Mouse (Mus musculus): Measurements from ENCODE around the gene Adcy10. TPM values are rescaled to one million over a fixed set of nuclear protein-coding genes. Genes with fewer than 3 reads are reported as not detected.

The Adcy10 gene
- polyA plus RNA-seq, 1 experiment from 2014 or later, result 0.20 TPM

DNA sequence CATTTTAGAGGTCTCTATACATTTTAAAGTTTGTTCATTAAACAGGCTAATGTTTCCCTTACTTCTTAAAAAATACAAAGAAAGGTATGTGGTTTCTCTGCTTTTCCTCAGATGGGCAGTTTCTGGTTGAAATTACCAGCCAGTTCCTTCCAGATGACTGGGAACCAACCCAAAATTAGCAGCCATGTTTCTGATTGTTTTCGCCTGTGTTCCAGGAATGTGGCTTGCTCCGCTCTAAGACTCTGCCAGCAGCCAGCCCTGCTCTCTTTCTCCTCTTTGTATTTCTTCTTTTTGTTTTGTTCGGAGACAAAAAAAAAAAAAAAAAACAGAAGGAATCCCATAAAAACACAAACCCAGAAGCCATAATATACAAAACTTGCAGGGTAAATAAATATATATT is 13.9 kb downstream of the Adcy10 start:
- no peak overlapping the region for H3K9ac ChIP-seq (ENCODE audit: low read length)
- no peak overlapping the region for H3K4me2 ChIP-seq (ENCODE audit: low read length)
- H3K4me3 ChIP-seq (ENCODE audit: low read depth, low read length), result no peak overlapping the region
- WGBS, result 65% methylated on average over 3 of the region's 3 CpGs
- H3K36me3 ChIP-seq (ENCODE audit: control insufficient read depth, insufficient read depth, low read length), result no peaks in the 10 kb centered on the region
- no peak for DNase-seq (ENCODE audit: low spot score)
- H3K9me3 ChIP-seq (ENCODE audit: control insufficient read depth, low read length), result no peaks in the 10 kb centered on the region
- H3K27ac ChIP-seq (ENCODE audit: low read depth), result no peak overlapping the region
- no peaks in the 10 kb centered on the region for H3K4me1 ChIP-seq (replicated peaks; ENCODE audit: control insufficient read depth, insufficient read depth, low read length)
- H3K27me3 ChIP-seq (replicated peaks; ENCODE audit: control insufficient read depth, insufficient read depth, low read length), result no peaks in the 10 kb centered on the region
- ATAC-seq (replicated peaks; ENCODE audit: low FRiP score, low TSS enrichment, low read depth), result no peak

DNA sequence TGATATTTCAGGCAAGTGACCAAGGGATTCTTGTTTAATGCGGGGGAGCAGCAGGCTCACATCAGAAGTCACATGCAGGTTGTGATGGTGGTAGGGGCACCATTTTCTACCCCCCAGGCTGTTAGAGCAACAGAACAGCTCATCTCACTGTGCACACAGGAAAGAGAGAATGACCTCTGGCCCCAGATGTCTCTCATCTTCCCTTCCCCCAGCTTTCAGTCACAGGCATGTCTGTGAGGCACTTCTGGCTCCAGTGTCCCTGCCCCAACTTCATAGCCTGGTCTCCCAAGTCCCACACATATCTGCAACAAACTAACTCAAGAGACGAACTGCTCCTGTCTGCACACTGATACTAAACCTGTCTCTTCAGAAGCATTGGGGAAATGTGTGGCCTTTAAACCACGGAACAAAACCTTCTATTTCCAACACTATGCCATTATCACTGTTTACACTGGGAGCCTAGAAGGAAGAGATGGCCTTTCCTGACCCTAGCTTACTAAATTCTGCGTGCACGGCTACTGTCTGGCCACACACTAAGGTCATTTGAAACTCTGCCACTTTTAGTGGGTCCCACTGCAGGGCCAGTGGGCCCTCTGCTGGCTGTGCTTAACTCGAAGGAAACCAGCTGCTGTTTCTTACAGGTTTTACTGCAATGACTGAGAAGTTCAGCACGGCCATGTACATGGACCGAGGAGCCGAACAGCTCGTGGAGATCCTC is 18.5 kb downstream of the Adcy10 start:
- no peaks in the 10 kb centered on the region for H3K9me3 ChIP-seq (ENCODE audit: control insufficient read depth, low read length)
- ATAC-seq (replicated peaks; ENCODE audit: low FRiP score, low TSS enrichment, low read depth) (0 out of 2 replicates have a peak, but pooled peaks have one; percentile 27), DNase-seq (ENCODE audit: low spot score) (no peak)
- H3K9ac ChIP-seq (ENCODE audit: low read length), result no peak overlapping the region
- no peak overlapping the region for H3K27ac ChIP-seq (ENCODE audit: low read depth)
- H3K36me3 ChIP-seq (ENCODE audit: control insufficient read depth, insufficient read depth, low read length), result no peaks in the 10 kb centered on the region
- H3K4me3 ChIP-seq (ENCODE audit: low read depth, low read length), result no peak overlapping the region
- WGBS, result 19% methylated on average over 10 of the region's 10 CpGs
- H3K4me1 ChIP-seq (replicated peaks; ENCODE audit: control insufficient read depth, insufficient read depth, low read length), result no peaks in the 10 kb centered on the region
- no peak overlapping the region for H3K4me2 ChIP-seq (ENCODE audit: low read length)
- H3K27me3 ChIP-seq (replicated peaks; ENCODE audit: control insufficient read depth, insufficient read depth, low read length), result no peaks in the 10 kb centered on the region

DNA sequence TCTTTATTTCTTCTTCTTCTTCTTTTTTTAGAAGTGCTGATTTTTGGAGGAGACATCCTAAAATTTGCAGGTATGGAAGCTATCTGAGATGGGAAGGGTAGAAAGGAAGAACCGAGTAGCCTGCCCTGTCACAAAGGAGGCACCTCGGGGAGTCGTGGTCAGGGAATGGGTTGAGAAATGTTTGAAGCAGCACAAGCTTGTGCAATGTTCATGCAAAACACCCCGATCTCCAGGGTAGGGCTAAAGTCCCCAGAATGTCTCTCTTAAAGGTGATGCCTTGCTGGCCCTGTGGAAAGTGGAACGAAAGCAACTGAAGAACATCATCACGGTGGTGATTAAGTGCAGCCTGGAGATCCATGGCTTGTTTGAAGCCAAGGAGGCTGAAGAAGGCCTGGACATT is 21.3 kb downstream of the Adcy10 start:
- Histone ChIP-seq H3K4me1 (replicated peaks; ENCODE audit: control insufficient read depth, insufficient read depth, low read length) (no peaks in the 10 kb centered on the region), H3K9me3 (ENCODE audit: control insufficient read depth, low read length) (no peaks in the 10 kb centered on the region), H3K36me3 (ENCODE audit: control insufficient read depth, insufficient read depth, low read length) (no peaks in the 10 kb centered on the region), H3K4me3 (ENCODE audit: low read depth, low read length) (no peak overlapping the region), H3K4me2 (ENCODE audit: low read length) (no peak overlapping the region), H3K27me3 (replicated peaks; ENCODE audit: control insufficient read depth, insufficient read depth, low read length) (no peaks in the 10 kb centered on the region), H3K9ac (ENCODE audit: low read length) (no peak overlapping the region), H3K27ac (ENCODE audit: low read depth) (no peak overlapping the region)
- WGBS, result 89% methylated on average over 6 of the region's 6 CpGs
- ATAC-seq (replicated peaks; ENCODE audit: low FRiP score, low TSS enrichment, low read depth) (no peak), DNase-seq (ENCODE audit: low spot score) (no peak)

DNA sequence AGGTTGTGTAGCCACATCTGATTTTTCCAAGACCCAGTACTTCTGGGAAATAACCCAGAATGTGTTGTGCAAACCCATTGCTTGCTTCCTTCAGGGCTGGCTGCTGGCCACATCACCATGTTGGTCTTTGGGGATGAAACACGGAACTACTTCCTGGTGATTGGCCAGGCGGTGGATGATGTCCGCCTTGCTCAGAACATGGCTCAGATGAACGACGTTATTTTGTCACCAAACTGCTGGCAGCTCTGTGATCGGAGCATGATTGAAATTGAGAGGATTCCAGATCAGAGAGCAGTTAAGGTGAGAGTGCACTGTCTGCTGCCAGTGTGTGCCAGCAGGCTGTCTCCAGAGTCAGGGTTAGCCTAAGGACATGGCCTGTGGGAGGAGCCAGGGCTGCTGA is 25.2 kb downstream of the Adcy10 start:
- no peak overlapping the region for H3K4me3 ChIP-seq (ENCODE audit: low read depth, low read length)
- no peaks in the 10 kb centered on the region for H3K4me1 ChIP-seq (replicated peaks; ENCODE audit: control insufficient read depth, insufficient read depth, low read length)
- H3K27ac ChIP-seq (ENCODE audit: low read depth), result no peak overlapping the region
- H3K27me3 ChIP-seq (replicated peaks; ENCODE audit: control insufficient read depth, insufficient read depth, low read length), result no peaks in the 10 kb centered on the region
- ATAC-seq (replicated peaks; ENCODE audit: low FRiP score, low TSS enrichment, low read depth) (no peak), DNase-seq (ENCODE audit: low spot score) (no peak)
- no peaks in the 10 kb centered on the region for H3K9me3 ChIP-seq (ENCODE audit: control insufficient read depth, low read length)
- no peak overlapping the region for H3K9ac ChIP-seq (ENCODE audit: low read length)
- no peak overlapping the region for H3K4me2 ChIP-seq (ENCODE audit: low read length)
- H3K36me3 ChIP-seq (ENCODE audit: control insufficient read depth, insufficient read depth, low read length), result no peaks in the 10 kb centered on the region
- 84% methylated on average over 6 of the region's 6 CpGs for WGBS

DNA sequence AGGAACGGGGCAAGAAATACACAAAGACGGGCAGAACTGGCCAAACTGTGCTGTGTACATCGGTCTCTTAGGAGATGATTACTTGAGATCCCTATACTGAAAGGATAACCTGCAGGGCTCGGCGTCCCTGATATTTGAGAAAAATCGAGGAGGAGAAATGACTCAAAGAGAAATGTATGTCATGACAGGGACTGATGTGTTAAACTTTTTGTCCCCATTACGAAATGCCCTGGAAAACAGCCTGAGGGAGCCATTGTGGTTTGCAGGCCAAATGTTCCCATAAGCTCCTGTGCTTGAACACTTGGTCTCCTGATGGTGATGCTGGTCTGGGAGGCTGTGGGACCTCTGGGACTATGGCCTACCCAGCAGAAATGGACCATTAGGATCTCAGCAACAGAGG is 35.7 kb downstream of the Adcy10 start:
- no peak for DNase-seq (ENCODE audit: low spot score)
- ATAC-seq (replicated peaks; ENCODE audit: low FRiP score, low TSS enrichment, low read depth), result no peak
- Histone ChIP-seq H3K4me1 (replicated peaks; ENCODE audit: control insufficient read depth, insufficient read depth, low read length) (no peaks in the 10 kb centered on the region), H3K9ac (ENCODE audit: low read length) (no peak overlapping the region), H3K9me3 (ENCODE audit: control insufficient read depth, low read length) (no peaks in the 10 kb centered on the region), H3K4me3 (ENCODE audit: low read depth, low read length) (no peak overlapping the region), H3K36me3 (ENCODE audit: control insufficient read depth, insufficient read depth, low read length) (no peaks in the 10 kb centered on the region), H3K27me3 (replicated peaks; ENCODE audit: control insufficient read depth, insufficient read depth, low read length) (no peaks in the 10 kb centered on the region), H3K4me2 (ENCODE audit: low read length) (no peak overlapping the region), H3K27ac (ENCODE audit: low read depth) (no peak overlapping the region)
- WGBS, result 88% methylated on average over 7 of the region's 7 CpGs

DNA sequence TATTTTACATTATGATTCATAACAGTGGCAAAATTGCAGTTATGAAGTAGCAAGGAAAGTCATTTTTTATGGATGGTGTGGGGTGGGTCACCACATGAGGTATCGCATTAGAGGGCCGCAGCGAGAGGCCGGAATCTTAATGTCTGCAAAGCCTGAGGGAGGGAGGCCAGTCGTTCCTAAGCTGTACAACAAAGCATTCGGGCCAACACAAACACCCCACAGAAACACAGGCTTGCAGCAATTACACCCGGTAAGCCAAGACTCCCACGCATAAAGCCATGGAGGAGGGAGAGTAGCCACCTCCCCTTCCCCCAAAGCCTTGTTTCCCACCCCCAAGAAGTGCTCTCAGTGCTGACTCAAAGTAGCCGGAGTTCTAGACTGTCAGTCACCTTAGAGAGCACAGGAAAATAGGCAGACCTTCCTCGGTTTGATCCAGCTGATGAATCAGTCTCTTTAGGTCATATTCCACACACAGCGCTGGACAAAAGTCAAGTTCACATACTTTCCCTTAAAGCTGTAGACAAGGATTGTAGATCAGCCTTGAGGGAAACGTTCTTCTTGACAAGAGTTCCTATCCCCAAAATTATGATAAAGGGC is 51.2 kb downstream of the Adcy10 start:
- Histone ChIP-seq H3K36me3 (ENCODE audit: control insufficient read depth, insufficient read depth, low read length) (no peaks in the 10 kb centered on the region), H3K4me1 (replicated peaks; ENCODE audit: control insufficient read depth, insufficient read depth, low read length) (no peaks in the 10 kb centered on the region), H3K9ac (ENCODE audit: low read length) (no peak overlapping the region), H3K4me2 (ENCODE audit: low read length) (no peak overlapping the region), H3K27ac (ENCODE audit: low read depth) (no peak overlapping the region), H3K27me3 (replicated peaks; ENCODE audit: control insufficient read depth, insufficient read depth, low read length) (no peaks in the 10 kb centered on the region), H3K4me3 (ENCODE audit: low read depth, low read length) (no peak overlapping the region), H3K9me3 (ENCODE audit: control insufficient read depth, low read length) (no peaks in the 10 kb centered on the region)
- 69% methylated on average over 12 of the region's 12 CpGs for WGBS
- DNase-seq (ENCODE audit: low spot score) (no peak), ATAC-seq (replicated peaks; ENCODE audit: low FRiP score, low TSS enrichment, low read depth) (no peak)

DNA sequence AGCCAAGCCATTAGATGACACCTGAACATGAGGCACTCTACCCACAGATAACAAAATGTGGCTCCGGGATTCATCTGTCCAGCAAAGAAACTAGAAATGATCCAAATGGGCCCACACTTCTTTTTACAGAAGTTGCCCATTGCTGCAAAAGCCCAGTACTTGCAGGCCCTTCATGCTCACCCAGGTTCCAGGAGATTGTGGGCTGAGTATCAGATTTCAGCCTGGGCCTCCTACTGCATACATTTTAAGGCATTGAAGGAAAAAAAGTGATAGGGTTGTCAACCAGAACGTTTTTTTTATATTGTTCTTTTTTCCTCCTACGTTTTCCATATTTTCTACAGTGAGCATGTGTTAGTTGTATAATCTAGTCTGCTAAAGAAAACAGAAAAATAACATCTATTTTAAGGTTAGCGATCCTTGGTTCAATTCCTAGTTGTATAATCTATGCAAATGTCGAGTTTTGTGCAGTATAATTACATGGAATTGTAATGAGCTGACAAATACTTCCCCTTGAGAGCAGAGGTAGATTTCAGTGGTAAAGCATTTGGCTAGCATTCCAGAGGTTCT is 52.3 kb downstream of the Adcy10 start:
- no peak overlapping the region for H3K9ac ChIP-seq (ENCODE audit: low read length)
- no peaks in the 10 kb centered on the region for H3K9me3 ChIP-seq (ENCODE audit: control insufficient read depth, low read length)
- no peaks in the 10 kb centered on the region for H3K36me3 ChIP-seq (ENCODE audit: control insufficient read depth, insufficient read depth, low read length)
- ATAC-seq (replicated peaks; ENCODE audit: low FRiP score, low TSS enrichment, low read depth) (no peak), DNase-seq (ENCODE audit: low spot score) (no peak)
- H3K4me2 ChIP-seq (ENCODE audit: low read length), result no peak overlapping the region
- H3K4me1 ChIP-seq (replicated peaks; ENCODE audit: control insufficient read depth, insufficient read depth, low read length), result no peaks in the 10 kb centered on the region
- H3K27ac ChIP-seq (ENCODE audit: low read depth), result no peak overlapping the region
- H3K27me3 ChIP-seq (replicated peaks; ENCODE audit: control insufficient read depth, insufficient read depth, low read length), result no peaks in the 10 kb centered on the region
- WGBS, result 65% methylated on average over 5 of the region's 5 CpGs
- no peak overlapping the region for H3K4me3 ChIP-seq (ENCODE audit: low read depth, low read length)

DNA sequence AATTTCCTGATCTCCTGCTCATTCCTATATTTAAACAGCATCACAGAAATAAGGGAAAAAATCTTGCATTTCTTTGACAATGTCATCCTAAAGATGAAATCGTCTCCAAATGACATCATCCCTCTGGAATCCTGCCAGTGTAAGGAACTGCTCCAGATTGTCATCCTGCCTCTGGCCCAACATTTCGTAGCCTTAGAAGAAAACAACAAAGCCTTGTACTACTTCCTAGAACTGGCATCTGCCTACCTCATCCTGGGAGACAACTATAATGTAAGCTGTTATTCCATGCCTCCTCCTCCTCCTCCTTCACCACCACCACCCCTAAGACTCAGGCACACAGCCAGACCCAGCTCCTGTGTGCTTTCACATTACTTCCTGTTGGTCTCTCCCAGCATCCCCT is 71.7 kb downstream of the Adcy10 start:
- WGBS, result 46% methylated on average over 2 of the region's 2 CpGs
- Histone ChIP-seq H3K4me1 (replicated peaks; ENCODE audit: control insufficient read depth, insufficient read depth, low read length) (no peaks in the 10 kb centered on the region), H3K36me3 (ENCODE audit: control insufficient read depth, insufficient read depth, low read length) (no peaks in the 10 kb centered on the region), H3K9me3 (ENCODE audit: control insufficient read depth, low read length) (peaks cover 6% of the 10 kb centered on the region; the same call in 1 of the 2 replicates), H3K4me3 (ENCODE audit: low read depth, low read length) (no peak overlapping the region), H3K4me2 (ENCODE audit: low read length) (no peak overlapping the region), H3K27ac (ENCODE audit: low read depth) (no peak overlapping the region), H3K9ac (ENCODE audit: low read length) (no peak overlapping the region), H3K27me3 (replicated peaks; ENCODE audit: control insufficient read depth, insufficient read depth, low read length) (no peaks in the 10 kb centered on the region)
- DNase-seq (ENCODE audit: low spot score) (no peak), ATAC-seq (replicated peaks; ENCODE audit: low FRiP score, low TSS enrichment, low read depth) (no peak)

DNA sequence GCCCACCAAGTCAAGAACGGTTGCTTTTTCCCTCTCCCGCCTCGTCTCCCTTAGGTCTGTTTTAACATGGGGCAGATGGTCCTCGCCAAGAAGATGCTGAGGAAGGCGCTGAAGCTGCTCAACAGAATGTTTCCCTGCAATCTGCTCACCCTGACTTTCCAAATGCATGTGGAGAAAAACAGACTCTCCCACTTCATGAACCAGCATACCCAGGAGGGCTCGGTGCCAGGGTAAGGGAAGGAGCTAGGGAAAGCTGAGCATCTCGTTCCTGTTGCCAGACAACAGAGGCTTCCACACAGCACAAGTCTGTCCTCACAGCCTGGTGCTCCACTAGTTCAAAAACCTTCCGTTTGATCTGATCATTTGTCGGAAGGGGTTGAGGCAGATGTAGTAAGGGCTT is 74.1 kb downstream of the Adcy10 start:
- H3K27me3 ChIP-seq (replicated peaks; ENCODE audit: control insufficient read depth, insufficient read depth, low read length), result no peaks in the 10 kb centered on the region
- no peaks in the 10 kb centered on the region for H3K9me3 ChIP-seq (ENCODE audit: control insufficient read depth, low read length)

More for the DNA sequence above, 74.1 kb downstream of the Adcy10 start:
- Histone ChIP-seq H3K4me2 (ENCODE audit: low read length) (no peak overlapping the region), H3K36me3 (ENCODE audit: control insufficient read depth, insufficient read depth, low read length) (no peaks in the 10 kb centered on the region), H3K9ac (ENCODE audit: low read length) (no peak overlapping the region), H3K27ac (ENCODE audit: low read depth) (no peak overlapping the region), H3K4me1 (replicated peaks; ENCODE audit: control insufficient read depth, insufficient read depth, low read length) (no peaks in the 10 kb centered on the region), H3K4me3 (ENCODE audit: low read depth, low read length) (no peak overlapping the region)
- 86% methylated on average over 9 of the region's 9 CpGs for WGBS
- DNase-seq (ENCODE audit: low spot score) (no peak), ATAC-seq (replicated peaks; ENCODE audit: low FRiP score, low TSS enrichment, low read depth) (no peak)

All from intestine, embryonic 14.5 days (tissue).